ENCODE assay signal across 14 mouse cellular contexts in the genomic region with DNA sequence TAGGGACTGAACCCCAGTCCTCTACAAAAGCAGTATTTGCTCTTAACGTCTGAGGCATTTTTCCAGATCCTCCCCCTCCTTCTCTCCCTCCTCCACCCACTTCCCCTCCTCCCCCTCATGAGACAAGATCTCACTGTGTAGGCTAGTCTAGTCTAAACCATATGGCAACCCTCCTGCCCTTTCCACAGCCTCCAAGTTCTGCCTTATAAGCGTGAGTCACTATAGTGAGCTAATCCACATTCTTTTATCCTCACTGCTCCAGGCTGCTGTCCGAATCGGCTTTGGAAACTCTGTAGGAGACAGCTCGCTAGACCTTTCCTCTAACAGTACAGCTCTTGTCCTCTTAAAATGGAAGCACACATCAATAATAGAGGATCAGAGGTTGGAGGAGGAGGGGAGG. TPM values are rescaled to one million over a fixed set of nuclear protein-coding genes. Genes with fewer than 3 reads are reported as not detected.
DNase-seq lines count a peak whose midpoint lies in the region; ATAC-seq and TF ChIP-seq lines count a peak whose summit lies in the region.
"Had no signal": no experiment of that assay in that cellular context is flagged by ENCODE, and none has a peak within 500 bp of the region (broad histone marks: within the 10 kb centered on the region; RNA-seq: fewer than 3 reads in every experiment).

No protein-coding gene starts in this region.

- ATAC-seq in monocyte, adult 5-6 weeks (replicated peaks; ENCODE audit: insufficient number of reproducible peaks, low FRiP score, low TSS enrichment, poor library complexity, severe bottlenecking): no peak
- ATAC-seq: forebrain, embryonic 14.5 days had no signal

- no peaks in the 10 kb centered on the region; the same call in 1 of the 2 replicates for H3K27me3 ChIP-seq in heart, adult 2 months (ENCODE audit: control insufficient read depth, insufficient read depth, low read length)
- H3K27me3 ChIP-seq in MEL (ENCODE audit: control insufficient read depth in 1 of 2, insufficient read depth in 2 of 2, low read length in 2 of 2): no peaks in the 10 kb centered on the region

- no peak for TF ChIP-seq EP300 in heart, adult 2 months (IDR thresholded peaks at IDR 0.05; ENCODE audit: insufficient read depth, low read depth, low read length)
- no peak for TF ChIP-seq EP300 in MEL (IDR thresholded peaks at IDR 0.05; ENCODE audit: low read depth in 1 of 2, low read length in 2 of 2)

- H3K27ac ChIP-seq in heart, adult 2 months: no peak overlapping the region
- H3K27ac ChIP-seq in MEL (ENCODE audit: control insufficient read depth, low read depth, low read length): no peak overlapping the region
- peak overlapping the region; percentile 73 for H3K27ac ChIP-seq in embryonic fibroblast, embryonic 13.5 days (ENCODE audit: insufficient read depth, low read length)
- H3K27ac ChIP-seq: embryonic facial prominence, embryonic 13.5 days; limb, embryonic 13.5 days; midbrain, embryonic 12.5 days had no signal

- no peak for TF ChIP-seq POLR2A in heart, adult 2 months (IDR thresholded peaks at IDR 0.05; ENCODE audit: insufficient read depth, low read depth, low read length)
- no peak for TF ChIP-seq POLR2A in MEL (IDR thresholded peaks at IDR 0.05; ENCODE audit: control insufficient read depth in 1 of 2, insufficient read depth in 1 of 2, low read depth in 1 of 2, low read length in 2 of 2, poor library complexity in 1 of 2)
- no peak for TF ChIP-seq POLR2A in embryonic fibroblast, embryonic 13.5 days (IDR thresholded peaks at IDR 0.05; ENCODE audit: low read depth, low read length)

- no peak overlapping the region for H3K9ac ChIP-seq in heart, adult 2 months (ENCODE audit: low read depth, low read length)
- no peak overlapping the region for H3K9ac ChIP-seq in MEL (ENCODE audit: control insufficient read depth, low read depth, low read length, poor library complexity, severe bottlenecking)
- H3K9ac ChIP-seq: embryonic facial prominence, embryonic 13.5 days; limb, embryonic 13.5 days; midbrain, embryonic 12.5 days had no signal

- peak; percentile 11 for DNase-seq in heart, postnatal 4 days
- no peak for DNase-seq in heart, adult 2 months
- DNase-seq in 3T3-L1 (ENCODE audit: low read depth, low spot score) (peak; percentile 92), MEL (ENCODE audit: low read depth, low spot score) (peak; percentile 56)
- no peak for DNase-seq in frontal cortex, postnatal 36 days (ENCODE audit: low spot score in 2 of 2)
- DNase-seq: cerebellum, postnatal 10 days; lung, postnatal 36 days; thymus, adult 18-20 months had no signal

- H3K79me2 ChIP-seq in heart, adult 2 months (replicated peaks; ENCODE audit: control insufficient read depth, insufficient read depth, low read length): no peaks in the 10 kb centered on the region
- no peaks in the 10 kb centered on the region for H3K79me2 ChIP-seq in MEL (ENCODE audit: control insufficient read depth, insufficient read depth, low read length, poor library complexity)

- no peak for TF ChIP-seq RAD21 in MEL (IDR thresholded peaks at IDR 0.05; ENCODE audit: low read depth, low read length)

- H3K36me3 ChIP-seq in heart, adult 2 months (ENCODE audit: control insufficient read depth, insufficient read depth, low read length): no peaks in the 10 kb centered on the region
- H3K36me3 ChIP-seq in MEL (ENCODE audit: control insufficient read depth in 1 of 2, insufficient read depth in 2 of 2, low read length in 2 of 2): no peaks in the 10 kb centered on the region; a peak in 1 of 4 replicates
- H3K36me3 ChIP-seq: embryonic facial prominence, embryonic 13.5 days; limb, embryonic 13.5 days; midbrain, embryonic 12.5 days had no signal

- H3K4me3 ChIP-seq in heart, adult 2 months: no peak overlapping the region
- H3K4me3 ChIP-seq in MEL (ENCODE audit: control insufficient read depth in 1 of 2, insufficient read depth in 1 of 2, low read depth in 2 of 2, low read length in 2 of 2): no peak overlapping the region
- no peak overlapping the region for H3K4me3 ChIP-seq in embryonic fibroblast, embryonic 13.5 days (ENCODE audit: insufficient read depth, low read length)
- H3K4me3 ChIP-seq: embryonic facial prominence, embryonic 13.5 days; limb, embryonic 13.5 days; midbrain, embryonic 12.5 days had no signal

- no peaks in the 10 kb centered on the region for H3K9me3 ChIP-seq in MEL (replicated peaks; ENCODE audit: insufficient read depth, low read length)
- H3K9me3 ChIP-seq: embryonic facial prominence, embryonic 13.5 days; limb, embryonic 13.5 days; midbrain, embryonic 12.5 days had no signal

- 28% methylated on average over 5 of the region's 5 CpGs for WGBS in heart, adult 2 months

- no peaks in the 10 kb centered on the region for H3K4me1 ChIP-seq in heart, adult 2 months (ENCODE audit: control insufficient read depth, insufficient read depth, low read length)
- peaks cover 6 to 17% of the 10 kb centered on the region in 2 experiments; a peak in 3 of 4 replicates for H3K4me1 ChIP-seq in MEL (ENCODE audit: control insufficient read depth in 1 of 2, insufficient read depth in 2 of 2, low read length in 2 of 2)
- H3K4me1 ChIP-seq in embryonic fibroblast, embryonic 13.5 days (ENCODE audit: control insufficient read depth, insufficient read depth, low read length): peaks cover 10% of the 10 kb centered on the region
- H3K4me1 ChIP-seq: midbrain, embryonic 12.5 days had no signal

- intact Hi-C loops in heart, adult 2 months (cut with DNase I): no loop called here

- TF ChIP-seq CTCF in heart, adult 2 months (IDR thresholded peaks at IDR 0.05): no peak
- TF ChIP-seq CTCF in MEL (IDR thresholded peaks at IDR 0.05 in 2 of 3, conservative IDR thresholded peaks at IDR 0.05 in 1 of 3; ENCODE audit: control insufficient read depth in 1 of 3, insufficient read depth in 1 of 3, low read depth in 2 of 3, low read length in 3 of 3, poor library complexity in 1 of 3, severe bottlenecking in 1 of 3): no peak
- TF ChIP-seq CTCF in embryonic fibroblast, embryonic 13.5 days (IDR thresholded peaks at IDR 0.05; ENCODE audit: borderline replicate concordance, insufficient read depth, low read length): no peak

TF ChIP-seq in MEL, 35 proteins besides CTCF, POLR2A, EP300 and RAD21:
- TF ChIP-seq NRF1 (IDR thresholded peaks at IDR 0.05; ENCODE audit: insufficient read depth, low read depth, low read length, poor library complexity, severe bottlenecking) (no peak), MAZ (IDR thresholded peaks at IDR 0.05; ENCODE audit: low read depth, low read length) (no peak), KAT2A (conservative IDR thresholded peaks at IDR 0.05; ENCODE audit: low read depth, low read length) (no peak), GATA1 (IDR thresholded peaks at IDR 0.05; ENCODE audit: low read depth, low read length) (no peak), BHLHE40 (IDR thresholded peaks at IDR 0.05; ENCODE audit: borderline replicate concordance, low read depth, low read length) (no peak)
TF ChIP-seq in MEL: peak in this region for 0.

RNA-seq across cellular contexts. Expression of gene Ccsap, which starts 7.0 kb away (rescaled TPM):
- 1 to 10 TPM; 4.6 to 5.4 TPM for total RNA-seq in heart, postnatal 4 days (2021)
- under 1 TPM; 0.68 to 0.81 TPM for total RNA-seq in heart, adult 2 months (2021)
- polyA plus RNA-seq in heart, adult 2 months (2012; rRNA removed): 0.18 and 0.70 TPM in 2 replicates
- total RNA-seq in MEL (2012; rRNA removed): 6.7 and 7.0 TPM in 2 replicates
- 10 to 100 TPM in 1 of 2 experiments, not detected in 1; 12.1 TPM for polyA plus RNA-seq in MEL (2012; ENCODE audit: insufficient read depth in 1 of 2, insufficient read length in 2 of 2, low read depth in 1 of 2, low replicate concordance in 2 of 2, missing spikeins in 1 of 2)
- 2.9 and 4.4 TPM in 2 replicates for polyA plus RNA-seq in embryonic fibroblast, embryonic 13.5 days (2011; ENCODE audit: insufficient read length, low read depth, missing spikeins)
- 3.1 to 8.9 TPM (median 6.7 TPM) in 3 replicates for total RNA-seq in monocyte, adult 5-6 weeks (2017)

RNA-seq across cellular contexts. Expression of gene Acta1, which starts 27.6 kb away (rescaled TPM):
- total RNA-seq in heart, postnatal 4 days (2021): 100 to 1,000 TPM; 369 to 594 TPM
- total RNA-seq in heart, adult 2 months (2021): 100 to 1,000 TPM; 229 to 294 TPM
- polyA plus RNA-seq in heart, adult 2 months (2012; rRNA removed): 1,051 and 1,757 TPM in 2 replicates
- total RNA-seq in MEL (2012; rRNA removed): 0.23 TPM in 1 of 2 replicates, not detected in the other
- polyA plus RNA-seq in MEL (2012; ENCODE audit: insufficient read depth in 1 of 2, insufficient read length in 2 of 2, low read depth in 1 of 2, low replicate concordance in 2 of 2, missing spikeins in 1 of 2): under 1 TPM in 1 of 2 experiments, not detected in 1; 0.32 TPM
- polyA plus RNA-seq in embryonic fibroblast, embryonic 13.5 days (2011; ENCODE audit: insufficient read length, low read depth, missing spikeins): 25.9 and 159 TPM in 2 replicates
- total RNA-seq in monocyte, adult 5-6 weeks (2017): not detected in 3 replicates

Comparison
In these comparisons a context has a peak if more than half of its experiments do, and no peak if none do; other contexts are left out.
1. DNase-seq: peak in heart, postnatal 4 days (single experiment), 3T3-L1 (single experiment) and MEL (single experiment); none in heart, adult 2 months (0 of 2) and frontal cortex, postnatal 36 days (0 of 2).
2. RNA of gene Acta1, which starts 27.6 kb away (total RNA-seq): 369 to 594 TPM in heart, postnatal 4 days and 229 to 294 TPM in heart, adult 2 months; 0.23 TPM in MEL and not detected in monocyte, adult 5-6 weeks; every median in the first group is over 100 times any median in the second.